Comparison of ENCODE assay signal across 11 mouse cellular contexts in genomic region chr2:127007509-127007908, GRCm38 (mm10). TPM values are rescaled to one million over a fixed set of nuclear protein-coding genes. Genes with fewer than 3 reads are reported as not detected.
DNase-seq lines count a peak whose midpoint lies in the region; TF ChIP-seq lines count a peak whose summit lies in the region.
"Had no signal": no experiment of that assay in that cellular context is flagged by ENCODE, and none has a peak within 500 bp of the region (broad histone marks: within the 10 kb centered on the region; RNA-seq: fewer than 3 reads in every experiment).

No protein-coding gene starts in this region.

- 64% methylated on average over 5 of the region's 5 CpGs for WGBS in lung, adult 2 months

- TF ChIP-seq POLR2A in lung, adult 2 months (IDR thresholded peaks at IDR 0.05; ENCODE audit: borderline replicate concordance, extremely low read depth, low read depth, low read length) = no peak

- DNase-seq in adrenal gland, postnatal 14 days = peak; percentile 30
- no peak for DNase-seq in adrenal gland, adult 8-10 months
- peak; percentile 7 for DNase-seq in lung, postnatal 36 days
- DNase-seq in lung, adult 2 months = no peak
- DNase-seq in gastrocnemius, adult 8-10 months (ENCODE audit: low spot score in 2 of 2) = peak; percentile 38 to 58
- peak; percentile 72 for DNase-seq in skeletal muscle tissue, adult 2 months (ENCODE audit: low read depth, low spot score)
- no peak for DNase-seq in embryo, embryonic 11 days
- DNase-seq in layer of hippocampus, adult 18-20 months (ENCODE audit: low spot score in 2 of 2) = no peak
- DNase-seq: cerebellum, postnatal 10 days; kidney, postnatal 10 days had no signal

- H3K4me3 ChIP-seq in lung, adult 2 months (replicated peaks; ENCODE audit: extremely low read depth, low read depth, low read length) = no peak overlapping the region
- H3K4me3 ChIP-seq: neural tube, embryonic 13.5 days had no signal

- peaks cover 4% of the 10 kb centered on the region for H3K4me1 ChIP-seq in lung, adult 2 months (ENCODE audit: control insufficient read depth, insufficient read depth, low read length)

- TF ChIP-seq CTCF in lung, adult 2 months (IDR thresholded peaks at IDR 0.05; ENCODE audit: insufficient read depth, low read length) = no peak

RNA-seq across cellular contexts. Expression of gene Ap4e1, which starts 1.0 kb away (rescaled TPM):
- total RNA-seq in adrenal gland, postnatal 14 days (2021) = 10.5 TPM in 2 replicates
- total RNA-seq in adrenal gland, adult 8-10 months (2022) = 10 to 100 TPM in 3 of 4 experiments, 1 to 10 TPM in 1; 9.4 to 15.7 (median 12.3) TPM
- polyA plus RNA-seq in lung, adult 2 months (2012; rRNA removed) = 2.8 and 3.8 TPM in 2 replicates
- 10 to 100 TPM in 1 of 4 experiments, 1 to 10 TPM in 3; 9.0 to 12.1 (median 9.2) TPM for total RNA-seq in gastrocnemius, adult 8-10 months (2022)
- 10 to 100 TPM; 11.0 to 11.5 TPM for total RNA-seq in layer of hippocampus, adult 18-20 months (2021)

Comparison
In these comparisons a context has a peak if more than half of its experiments do, and no peak if none do; other contexts are left out.
1. DNase-seq: peak in adrenal gland, postnatal 14 days (single experiment), lung, postnatal 36 days (single experiment), gastrocnemius, adult 8-10 months (2 of 2) and skeletal muscle tissue, adult 2 months (single experiment); none in adrenal gland, adult 8-10 months (single experiment), lung, adult 2 months (single experiment), embryo, embryonic 11 days (single experiment) and layer of hippocampus, adult 18-20 months (0 of 2).